Mouse (Mus musculus): ENCODE measurements around the gene Adora1.
"Not testable (repeated sequence)": the region's sequence is repeated elsewhere in the genome, so short reads cannot be mapped to it uniquely, and the experiment has no call there.

Adora1 gene

DNA sequence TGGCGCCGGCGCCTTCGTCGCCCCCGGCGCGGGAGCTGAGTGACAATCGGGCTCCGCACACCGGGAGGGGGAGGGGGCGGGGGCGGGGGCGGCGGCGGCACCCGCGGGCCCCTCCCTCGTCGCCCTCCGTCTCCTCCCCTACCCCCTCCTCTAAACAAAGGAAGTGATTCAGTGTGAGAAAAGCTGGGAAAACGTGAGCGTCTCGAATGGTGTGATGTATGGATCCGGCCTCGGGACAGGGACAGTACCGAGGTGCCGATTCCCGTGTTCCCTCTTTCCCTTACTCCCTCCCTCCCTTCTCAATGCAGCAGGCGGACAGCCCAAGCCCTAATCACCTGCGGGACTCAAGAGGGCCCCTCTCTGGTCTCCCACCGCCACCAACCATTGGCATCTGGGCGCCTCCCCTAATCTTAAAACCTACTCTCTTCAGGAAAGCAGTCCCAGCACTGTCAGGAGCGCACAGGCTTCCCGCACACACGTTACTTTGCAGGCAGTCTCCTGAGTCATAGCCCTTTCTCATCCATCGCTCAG lies at the start of gene Adora1:
TSS of gene Adora1 (minus strand) at position 41 of the 531 bp plus-strand sequence.
- DNase-seq (ENCODE audit: low read depth, low spot score): peak; percentile 31

DNA sequence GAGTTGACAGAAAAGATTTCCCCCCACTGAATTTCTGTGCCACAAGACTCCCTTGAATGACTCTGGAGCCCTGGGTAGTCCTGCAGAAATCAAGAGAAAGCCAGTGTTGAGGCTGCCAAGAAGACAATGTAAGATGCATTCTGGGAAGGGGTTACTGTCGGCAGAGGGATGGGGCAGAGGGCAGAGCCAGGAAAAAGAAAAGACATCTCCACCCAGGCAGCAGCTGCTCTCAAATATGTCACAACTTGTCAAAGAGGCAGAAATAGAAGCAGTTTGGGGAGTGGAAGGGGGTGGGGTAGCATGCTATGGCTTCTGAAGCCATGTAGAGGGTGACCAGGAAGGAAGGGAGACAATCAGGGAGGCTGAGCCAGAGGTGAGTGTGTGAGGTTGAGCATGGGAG lies 47.9 kb upstream of the Adora1 start:
- DNase-seq (ENCODE audit: low read depth, low spot score): no peak

DNA sequence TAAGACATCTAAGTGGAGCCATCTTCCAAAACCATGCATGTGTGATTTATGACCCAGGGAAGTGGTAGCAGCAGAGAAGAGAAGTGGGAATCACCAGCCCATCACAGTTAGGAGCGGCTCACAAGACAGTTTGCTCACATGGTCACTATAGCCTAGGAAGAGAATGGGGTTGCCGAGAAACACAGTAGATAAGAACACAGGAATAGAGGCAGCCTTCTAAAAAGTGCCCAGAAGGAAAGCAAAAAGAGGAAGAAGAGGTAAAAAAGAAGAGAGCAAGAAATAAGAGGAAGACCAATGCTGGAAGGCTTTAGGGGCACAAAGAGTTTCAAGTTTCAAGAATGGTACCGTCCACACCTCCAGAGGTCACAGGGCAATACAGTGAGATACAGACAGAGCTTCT lies 47.1 kb upstream of the Adora1 start:
- DNase-seq (ENCODE audit: low read depth, low spot score): no peak

DNA sequence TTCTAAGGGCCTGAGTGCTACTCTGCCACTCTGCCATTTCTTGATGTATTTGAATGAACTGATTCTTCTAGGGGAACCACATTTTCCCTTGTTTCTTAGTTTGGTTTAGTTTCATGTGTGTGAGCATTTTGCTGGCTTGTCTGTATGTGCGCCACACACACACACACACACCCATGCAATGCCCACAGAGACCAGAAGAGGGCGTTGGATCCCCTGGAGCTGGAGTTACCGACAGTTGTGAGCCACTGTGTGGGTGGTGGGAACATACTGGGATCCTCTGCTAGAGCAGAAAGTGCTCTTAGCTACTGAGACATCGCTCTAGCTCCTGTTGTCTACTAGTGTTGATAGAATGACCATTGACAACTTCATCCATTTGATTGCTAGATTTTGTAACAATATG lies 46.3 kb upstream of the Adora1 start:
- peak; percentile 43 for DNase-seq (ENCODE audit: low read depth, low spot score)

DNA sequence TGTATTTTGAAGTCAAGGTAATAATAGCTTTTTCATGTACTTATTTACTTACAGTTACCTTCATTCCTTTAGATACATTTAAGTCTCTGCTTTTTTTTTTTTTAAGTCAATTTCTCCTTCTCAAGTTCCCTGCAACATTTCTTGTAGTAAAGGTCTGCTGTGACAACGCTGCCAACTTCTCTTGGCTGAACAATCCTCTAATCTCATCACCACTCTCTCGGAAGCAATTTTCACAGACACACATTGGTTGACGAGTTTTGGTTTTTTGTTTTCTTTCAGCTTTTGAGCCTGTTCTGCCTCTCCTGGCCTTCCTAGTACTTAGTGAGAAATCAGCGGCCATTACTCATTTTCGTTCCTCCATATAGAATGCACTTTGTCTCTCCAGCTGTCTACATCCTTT lies 44.9 kb upstream of the Adora1 start:
- no peak for DNase-seq (ENCODE audit: low read depth, low spot score)

DNA sequence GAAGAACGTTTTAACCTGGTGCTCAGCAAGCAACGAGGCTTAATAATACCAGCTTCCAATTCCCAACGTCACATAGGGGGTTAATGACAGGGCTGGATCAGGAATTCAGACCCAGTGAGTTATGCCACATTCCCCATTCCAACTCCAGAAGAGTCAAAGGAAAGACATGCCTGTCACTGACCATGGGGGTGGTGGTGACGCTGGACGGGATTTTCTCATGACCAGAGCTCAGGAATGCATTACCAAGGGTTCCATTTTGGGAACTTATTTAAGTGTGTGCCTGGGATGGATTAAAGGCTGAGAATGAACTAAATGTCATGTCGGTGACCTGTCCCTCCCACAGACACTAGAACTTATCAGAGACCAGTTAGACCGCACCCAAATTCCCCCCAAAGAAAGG lies 41.6 kb upstream of the Adora1 start:
- no peak for DNase-seq (ENCODE audit: low read depth, low spot score)

DNA sequence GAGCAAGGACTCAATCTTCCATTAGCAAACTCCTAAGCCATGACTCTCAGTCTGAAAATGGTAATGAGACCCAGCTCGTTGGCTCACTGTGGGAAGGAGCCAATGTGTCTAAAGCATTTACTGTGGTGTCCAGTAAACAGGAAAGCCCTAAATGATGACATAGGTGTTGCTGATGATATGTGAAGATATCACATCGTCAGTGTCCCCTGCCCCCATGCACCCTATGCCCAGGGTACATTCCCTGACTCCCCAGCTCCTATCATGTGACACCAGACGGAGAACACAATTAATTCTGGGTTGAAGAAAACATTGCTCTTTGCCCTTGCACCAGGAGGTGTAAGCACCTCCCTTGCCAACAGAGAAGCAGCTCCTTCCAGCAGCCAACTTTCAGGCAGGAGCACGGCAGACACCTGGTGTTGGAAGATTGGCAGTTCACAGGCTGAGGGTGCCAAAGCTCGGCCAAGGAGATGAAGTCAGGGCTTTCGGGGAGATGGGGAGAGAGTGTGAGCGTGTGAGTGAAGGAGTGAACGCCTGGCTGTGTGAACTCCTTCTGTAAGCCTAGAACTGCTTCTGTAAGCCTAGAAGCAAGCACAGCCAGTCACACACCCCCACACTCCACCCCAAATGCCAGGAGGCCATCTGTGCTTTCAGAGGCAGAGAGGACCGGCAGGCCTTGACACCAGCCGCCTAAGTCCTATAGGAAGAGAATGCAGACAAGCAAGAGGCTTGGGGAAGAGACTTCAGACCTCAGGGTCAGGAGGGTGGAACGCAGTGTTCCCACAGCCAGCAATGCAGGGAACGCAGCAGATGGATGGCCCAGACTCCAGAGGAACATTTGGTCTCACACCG lies 40.6 kb upstream of the Adora1 start:
- no peak for DNase-seq (ENCODE audit: low read depth, low spot score)

DNA sequence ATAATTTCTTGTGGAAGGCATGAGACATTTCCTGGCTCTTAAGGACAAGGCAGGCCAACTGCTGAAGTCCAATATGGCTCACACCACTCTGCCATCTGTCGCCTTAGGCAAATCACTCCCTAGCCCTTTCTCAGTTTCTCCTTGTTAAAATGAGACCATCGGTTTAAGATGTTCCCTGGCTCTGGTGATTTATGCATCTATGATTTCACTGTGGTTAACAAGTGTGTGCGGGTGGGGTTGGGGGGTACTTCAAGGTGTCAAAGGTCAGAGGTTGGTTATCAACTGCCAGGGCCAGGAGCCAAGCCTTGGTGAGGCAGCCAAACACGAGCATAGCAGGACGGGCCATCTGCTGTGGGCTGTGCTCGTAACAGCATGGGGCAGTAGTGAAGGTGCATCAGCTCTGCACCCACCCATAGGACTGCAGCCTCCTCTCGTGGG lies 39.3 kb upstream of the Adora1 start:
- DNase-seq (ENCODE audit: low read depth, low spot score): no peak

DNA sequence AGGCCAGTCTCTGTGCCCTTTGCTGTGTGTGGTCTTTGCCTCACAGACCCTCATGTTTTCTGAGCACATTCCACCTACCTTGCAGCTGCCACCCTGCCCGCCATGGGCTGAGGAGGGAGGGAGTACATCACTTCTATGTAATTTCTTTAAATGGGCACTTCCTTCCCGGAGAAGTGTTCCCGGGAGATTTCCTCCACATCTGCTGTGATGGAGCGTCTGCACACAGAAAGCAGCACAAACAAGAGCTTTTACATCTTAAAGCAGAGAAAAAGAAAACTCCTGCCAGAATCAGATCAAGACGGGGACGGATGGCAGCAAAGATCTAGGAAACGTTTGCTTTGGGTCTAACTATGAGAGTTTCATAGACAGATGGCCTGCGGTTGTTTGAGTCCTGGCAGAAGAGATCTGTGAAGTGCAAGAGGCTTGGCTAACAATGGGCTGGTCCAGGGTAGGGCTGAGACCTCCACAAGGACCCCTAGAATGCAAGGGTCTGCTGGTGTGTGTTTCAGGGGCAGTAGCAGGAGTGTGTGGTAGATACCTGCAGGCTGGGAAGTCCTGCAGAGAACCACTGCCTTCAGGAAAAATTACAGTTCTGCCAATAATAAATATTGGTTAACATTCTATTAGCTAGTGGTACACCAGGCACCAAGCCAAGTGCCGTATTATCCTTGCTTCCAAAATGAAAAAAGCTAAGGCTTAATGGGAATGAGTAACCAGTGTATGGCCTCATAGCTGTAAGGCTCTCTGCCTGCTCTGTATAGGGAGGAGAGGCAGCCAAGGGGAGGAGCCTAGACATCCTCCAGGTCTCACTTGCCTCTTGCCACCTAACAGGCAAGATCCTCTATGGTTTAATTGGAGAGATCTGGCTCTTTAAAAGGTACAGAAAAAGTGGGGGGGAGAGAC lies 38.5 kb upstream of the Adora1 start:
- no peak for DNase-seq (ENCODE audit: low read depth, low spot score)

DNA sequence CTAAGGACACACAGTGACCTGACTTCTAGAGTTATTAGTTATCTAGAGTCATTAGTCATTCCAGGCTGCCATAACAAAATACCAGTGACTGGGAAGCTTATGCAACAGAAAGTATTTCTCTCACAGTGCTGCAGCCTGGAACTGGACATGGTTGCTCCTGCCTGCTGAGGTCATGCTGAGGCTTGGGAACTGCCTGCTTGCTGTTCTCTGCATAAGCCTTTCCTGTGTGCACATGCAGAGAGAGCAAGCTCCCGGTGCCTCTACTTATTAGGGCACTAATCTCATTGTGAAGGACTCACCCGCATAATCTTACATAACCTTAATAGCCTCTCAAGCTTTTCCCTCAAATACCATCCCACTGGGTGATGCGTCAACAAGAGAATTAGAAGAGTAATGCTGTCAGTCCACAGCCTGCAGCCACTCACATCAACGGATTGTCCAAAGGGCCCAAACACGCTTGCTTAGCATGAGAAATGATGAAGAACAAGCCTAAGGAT lies 37.6 kb upstream of the Adora1 start:
- no peak for DNase-seq (ENCODE audit: low read depth, low spot score)

DNA sequence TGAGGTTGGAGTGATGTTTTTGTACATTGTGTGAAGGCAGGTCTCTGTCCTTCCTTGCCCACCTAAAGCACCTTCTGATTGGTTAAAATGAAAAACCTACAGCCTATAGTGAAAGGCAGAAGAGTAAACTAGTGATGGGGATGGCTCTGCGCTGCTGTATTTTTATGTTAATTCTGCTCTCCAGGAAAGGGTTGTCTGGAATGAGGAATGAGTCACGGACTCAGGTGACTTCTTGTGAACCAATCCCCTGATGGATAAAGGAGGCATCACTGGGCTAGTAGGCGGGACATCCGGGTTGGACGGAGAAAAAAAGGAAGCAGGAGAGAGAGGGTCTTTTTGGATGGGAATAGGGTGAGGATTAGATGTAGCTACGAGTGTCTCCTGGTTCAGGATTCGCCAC lies 34.8 kb upstream of the Adora1 start:
- DNase-seq (ENCODE audit: low read depth, low spot score): peak; percentile 81

DNA sequence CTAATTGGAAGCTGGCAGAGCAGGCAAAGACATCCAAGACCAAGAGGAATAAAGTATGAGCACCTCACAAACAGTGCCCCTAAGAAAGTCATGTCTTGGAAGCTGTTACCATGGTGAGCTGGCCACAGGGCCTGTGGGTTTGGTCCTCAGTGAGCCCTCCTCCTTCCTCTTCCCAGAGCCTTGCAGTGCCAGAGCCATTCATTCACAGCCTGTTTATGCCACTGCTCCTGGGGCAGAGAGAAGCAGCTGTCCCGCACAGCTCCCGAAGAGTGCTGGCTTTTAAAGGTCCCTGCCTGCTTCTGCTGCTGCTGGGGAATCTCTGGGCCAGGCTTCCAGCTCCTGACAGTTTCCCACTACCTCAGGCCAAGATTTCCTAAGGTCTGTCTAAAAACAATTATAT lies 30.6 kb upstream of the Adora1 start:
- DNase-seq (ENCODE audit: low read depth, low spot score): no peak

DNA sequence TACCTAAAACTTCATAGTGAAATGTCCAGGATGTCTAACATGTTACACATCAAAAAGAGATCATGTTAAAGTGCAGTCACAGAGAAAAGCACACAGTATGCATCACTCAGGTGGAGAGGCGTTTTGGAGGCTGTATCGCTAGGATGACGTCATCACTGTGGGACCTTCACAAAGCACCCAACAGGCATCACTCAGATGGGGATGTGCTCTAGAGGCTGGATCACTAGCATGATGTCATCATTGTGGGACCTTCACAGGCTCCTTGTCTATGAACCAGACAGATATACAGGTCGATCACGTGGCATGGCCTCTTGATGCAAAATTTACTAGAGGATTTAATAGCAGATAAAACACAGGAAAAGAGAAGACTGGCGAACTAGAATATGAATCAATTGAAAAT lies 29.1 kb upstream of the Adora1 start:
- peak; percentile 65 for DNase-seq (ENCODE audit: low read depth, low spot score)

DNA sequence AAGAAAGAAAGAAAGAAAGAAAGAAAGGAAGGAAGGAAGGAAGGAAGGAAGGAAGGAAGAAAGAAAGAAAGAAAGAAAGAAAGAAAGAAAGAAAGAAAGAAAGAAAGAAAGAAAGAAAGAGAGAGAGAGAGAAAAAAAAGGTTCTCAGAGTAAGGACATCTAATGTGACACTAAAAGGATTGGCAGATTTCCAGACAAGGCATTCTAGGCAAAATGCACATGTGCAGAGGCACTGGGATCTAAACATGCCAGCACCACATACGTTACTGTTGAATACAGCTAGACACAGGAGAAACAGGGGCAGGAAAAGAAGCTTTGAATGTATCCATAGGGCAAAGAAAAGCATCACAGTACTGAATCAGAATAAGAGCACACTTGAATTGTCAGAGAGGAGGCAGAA lies 14.4 kb upstream of the Adora1 start:
- DNase-seq (ENCODE audit: low read depth, low spot score): not testable (repeated sequence)

DNA sequence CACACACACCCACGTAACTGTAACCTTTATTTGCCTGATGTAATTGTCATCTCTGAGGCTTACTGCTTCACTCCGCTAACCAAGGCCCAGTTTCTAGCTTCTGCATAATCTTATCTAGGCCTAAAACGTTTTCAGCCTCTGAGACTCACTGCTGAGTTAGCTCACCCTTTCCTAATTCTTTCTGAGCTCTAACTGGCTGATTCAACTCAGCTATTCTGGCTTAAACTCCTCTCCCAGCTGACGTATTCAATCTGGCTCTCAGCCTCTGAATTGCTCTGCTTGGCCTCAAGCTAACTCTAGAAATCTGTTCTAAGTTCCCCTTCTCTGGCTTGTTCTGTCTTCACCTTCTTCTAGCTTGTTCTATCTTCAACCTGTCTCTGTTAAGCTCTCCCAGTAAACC lies 11.4 kb upstream of the Adora1 start:
- no peak for DNase-seq (ENCODE audit: low read depth, low spot score)

DNA sequence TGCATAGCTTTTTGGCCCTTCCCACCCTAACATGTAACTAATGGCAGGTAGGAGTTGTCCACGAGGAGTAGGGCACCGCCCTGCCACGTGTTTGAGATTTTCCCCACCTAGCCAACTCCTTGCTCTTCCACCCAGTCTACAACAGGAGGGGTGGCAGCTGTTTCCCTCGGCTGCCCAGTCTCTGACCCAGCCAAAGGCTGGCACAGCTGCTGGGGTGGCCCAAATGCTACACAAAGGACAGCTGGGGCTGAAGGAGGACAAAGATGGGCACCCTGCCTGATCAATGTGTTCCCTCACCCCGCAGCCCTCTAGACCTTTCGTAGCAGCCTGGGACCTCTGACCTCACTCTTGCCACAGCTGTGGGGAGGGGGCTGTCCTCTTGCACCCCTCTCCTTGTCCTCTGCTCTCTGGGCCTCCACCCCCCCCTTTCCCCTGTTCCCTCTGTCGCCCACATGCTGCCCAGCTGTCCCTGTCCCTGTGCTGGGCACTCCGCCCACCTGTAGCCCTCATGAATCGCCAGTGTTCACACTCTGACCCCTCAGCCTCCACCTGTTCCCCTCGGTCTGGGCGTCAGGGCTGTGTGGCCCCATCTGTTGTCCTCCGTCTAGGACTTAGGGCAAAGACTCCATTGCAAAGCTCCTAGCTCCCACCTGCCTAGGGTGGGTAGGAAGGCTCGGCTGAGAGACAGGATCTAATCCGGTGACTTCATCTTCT lies 9.9 kb upstream of the Adora1 start:
- no peak for DNase-seq (ENCODE audit: low read depth, low spot score)

DNA sequence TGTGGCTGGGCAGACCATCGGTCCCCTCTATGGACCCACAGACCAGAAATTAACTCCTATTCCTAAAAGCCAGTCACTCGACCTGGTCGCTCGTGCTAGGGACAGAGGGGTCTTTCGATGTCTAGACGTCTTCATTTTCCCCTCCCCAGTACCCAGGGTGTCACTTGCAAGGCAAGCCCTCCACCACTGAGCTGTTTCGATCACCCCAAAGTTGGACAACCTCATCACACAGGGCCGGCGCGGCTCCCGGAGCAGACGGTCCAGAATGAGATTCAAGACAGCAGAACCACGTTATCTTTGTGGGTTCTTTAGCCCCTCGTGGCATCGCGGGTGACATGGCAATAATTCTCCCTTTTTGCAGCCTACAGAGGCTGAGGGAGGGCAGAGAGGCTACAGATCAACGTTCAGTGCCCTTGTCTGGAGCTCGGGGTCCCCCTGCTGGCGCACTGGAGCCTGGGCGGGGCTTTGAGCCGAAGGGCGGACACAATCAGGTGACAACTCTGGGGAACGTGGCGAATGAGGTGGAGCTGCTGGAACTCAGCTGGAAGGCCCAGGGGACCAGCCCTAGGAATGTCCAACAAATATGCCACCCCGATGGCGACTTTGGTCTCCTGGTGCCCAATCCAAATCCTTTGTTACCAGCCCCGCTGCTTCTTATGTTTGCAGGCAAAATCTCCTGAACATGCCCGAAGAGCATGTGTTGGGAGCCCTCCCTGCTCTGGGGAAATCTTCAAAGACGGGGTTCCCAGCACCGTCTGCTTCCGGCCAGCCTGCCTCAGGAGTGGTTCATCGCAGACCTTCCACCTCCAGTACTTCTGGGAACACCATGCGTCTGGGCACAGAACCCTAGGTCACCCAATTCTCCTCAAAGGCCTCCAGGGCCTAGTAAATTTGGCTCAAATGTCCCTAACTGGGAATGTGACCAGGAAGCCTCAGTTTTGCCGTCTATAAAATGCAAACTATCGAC lies 9.0 kb upstream of the Adora1 start:
- peak; percentile 88 for DNase-seq (ENCODE audit: low read depth, low spot score)

DNA sequence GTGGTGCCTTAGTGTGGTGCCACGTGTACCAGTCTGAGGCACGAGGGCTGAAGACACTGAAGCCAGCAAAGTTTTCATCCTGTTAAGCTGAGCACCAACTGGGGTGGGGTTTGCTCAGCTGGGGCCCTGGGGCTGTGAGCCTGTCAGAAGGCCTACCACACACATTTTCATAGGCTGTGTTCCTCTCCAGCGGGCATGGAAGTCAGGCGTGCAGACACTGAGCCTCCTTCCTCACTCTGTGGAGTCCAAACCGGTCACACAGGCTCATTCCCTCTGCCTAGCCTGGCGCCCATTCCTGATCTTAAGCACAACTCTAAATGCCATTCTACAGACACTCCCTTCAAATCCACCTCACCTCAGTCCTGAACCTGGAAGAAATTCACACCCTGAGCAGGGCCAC lies 8.3 kb upstream of the Adora1 start:
- DNase-seq (ENCODE audit: low read depth, low spot score): no peak

DNA sequence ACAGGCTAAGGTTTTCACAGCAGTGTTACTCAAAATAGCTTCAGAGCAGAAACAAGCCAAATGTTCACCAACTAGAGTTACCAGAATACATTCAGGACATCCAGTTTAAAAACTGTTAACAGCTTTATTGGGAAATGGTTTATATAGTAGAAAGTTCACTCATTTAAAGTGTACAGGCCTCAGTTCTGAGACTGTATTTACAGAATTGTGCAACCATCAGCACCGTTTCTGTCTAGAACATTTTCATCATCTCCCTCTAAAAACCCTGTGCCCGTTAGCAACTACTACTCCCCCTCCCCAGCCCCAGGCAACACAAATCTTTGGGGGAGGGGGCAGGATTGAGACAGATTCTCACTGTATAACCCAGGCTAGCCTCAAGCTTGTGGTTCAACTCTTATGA lies 7.1 kb upstream of the Adora1 start:
- no peak for DNase-seq (ENCODE audit: low read depth, low spot score)

DNA sequence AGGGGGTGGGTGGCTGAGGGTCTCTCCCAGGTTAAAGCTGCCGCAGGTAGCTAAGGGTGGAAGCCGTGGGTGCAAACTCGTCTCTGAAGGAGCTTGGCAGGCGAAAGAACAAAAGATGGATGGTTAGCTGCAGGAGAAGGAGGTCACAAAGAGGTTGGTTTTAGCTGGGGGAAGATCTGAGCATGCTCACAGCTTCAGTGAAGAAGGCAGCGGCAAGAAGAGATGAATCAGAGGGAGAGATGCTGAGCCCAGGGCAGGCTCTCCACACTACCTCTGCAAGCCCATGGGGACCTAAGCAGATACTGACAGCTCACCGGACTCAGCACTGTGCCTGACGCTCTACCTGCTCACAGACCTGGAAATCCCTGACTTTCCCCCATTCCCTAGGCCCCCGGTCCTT lies 6.1 kb upstream of the Adora1 start:
- DNase-seq (ENCODE audit: low read depth, low spot score): no peak

All from ES-CJ7 (cell line).